Mouse (Mus musculus) right cerebral cortex, adult 2 months (tissue): ENCODE measurements around the gene Atp6v1e2.
A peak's percentile ranks its signal among the peaks of the same experiment; 100 is the strongest.

Source experiments
- DNase-seq, 2 experiments: peaks; one replicate each; pipeline ENCODE4 v3.0.0; 2021 to 2022; ENCODE audit warnings: low spot score in 2 of 2

The Atp6v1e2 gene

GRCm38 (mm10) chr17:86947840-86948796, at the start of gene Atp6v1e2:
Atp6v1e2 (minus strand) TSS chr17:86947897.
- DNase-seq: no peak

GRCm38 (mm10) chr17:86997323-86997722, 49.6 kb upstream of the Atp6v1e2 start:
- no peak for DNase-seq

GRCm38 (mm10) chr17:86991306-86991705, 43.6 kb upstream of the Atp6v1e2 start:
- DNase-seq: no peak

- DNase-seq: no peak
Measured at GRCm38 (mm10) chr17:86988601-86989184, 41.0 kb upstream of the Atp6v1e2 start.

GRCm38 (mm10) chr17:86988161-86988560, 40.5 kb upstream of the Atp6v1e2 start:
- DNase-seq: no peak

GRCm38 (mm10) chr17:86986449-86987138, 38.9 kb upstream of the Atp6v1e2 start:
- DNase-seq: no peak

- no peak for DNase-seq
Measured at GRCm38 (mm10) chr17:86982497-86982896, 34.8 kb upstream of the Atp6v1e2 start.

GRCm38 (mm10) chr17:86981701-86982100, 34.0 kb upstream of the Atp6v1e2 start:
- DNase-seq: no peak

GRCm38 (mm10) chr17:86981205-86981604, 33.5 kb upstream of the Atp6v1e2 start:
- no peak for DNase-seq

- DNase-seq: no peak
Measured at GRCm38 (mm10) chr17:86978496-86978895, 30.8 kb upstream of the Atp6v1e2 start.

GRCm38 (mm10) chr17:86976387-86976786, 28.7 kb upstream of the Atp6v1e2 start:
- no peak for DNase-seq

GRCm38 (mm10) chr17:86973097-86973496, 25.4 kb upstream of the Atp6v1e2 start:
- no peak for DNase-seq

- no peak for DNase-seq
Measured at GRCm38 (mm10) chr17:86971860-86972259, 24.2 kb upstream of the Atp6v1e2 start.

- DNase-seq: no peak
Measured at GRCm38 (mm10) chr17:86971036-86971435, 23.3 kb upstream of the Atp6v1e2 start.

- DNase-seq: no peak
Measured at GRCm38 (mm10) chr17:86970026-86970750, 22.5 kb upstream of the Atp6v1e2 start.

- no peak for DNase-seq
Measured at GRCm38 (mm10) chr17:86969582-86969981, 21.9 kb upstream of the Atp6v1e2 start.

- no peak for DNase-seq
Measured at GRCm38 (mm10) chr17:86968581-86968980, 20.9 kb upstream of the Atp6v1e2 start.

GRCm38 (mm10) chr17:86967536-86968525, 20.1 kb upstream of the Atp6v1e2 start:
- peak in 1 of 2 experiments; percentile 31 for DNase-seq

GRCm38 (mm10) chr17:86967048-86967447, 19.4 kb upstream of the Atp6v1e2 start:
- DNase-seq: peak; percentile 39 to 43

GRCm38 (mm10) chr17:86966040-86966439, 18.3 kb upstream of the Atp6v1e2 start:
- DNase-seq: no peak
